Mouse (Mus musculus) G1E (cell line): ENCODE results near the gene Slc22a18. TPM values are rescaled to one million over a fixed set of nuclear protein-coding genes. Genes with fewer than 3 reads are reported as not detected.

Experiments
- ATAC-seq: 2 replicates; pipeline ENCODE4 v1.8.0; 2016; ENCODE audit warnings: mild to moderate bottlenecking; ENCODE audit not compliant: insufficient number of reproducible peaks, poor library complexity, low FRiP score, severe bottlenecking; ENCODE audit errors: extremely low read depth
- DNase-seq: peaks from one replicate; pipeline ENCODE4 v3.0.0; 2012; ENCODE audit warnings: low spot score
- H3K27me3 ChIP-seq: 2 replicates; pipeline ENCODE4 v1.6.1; 2012; ENCODE audit warnings: mild to moderate bottlenecking, low read length, inconsistent platforms; ENCODE audit not compliant: insufficient read depth
- H3K36me3 ChIP-seq: replicated peaks from 2 replicates; pipeline ENCODE3; 2012; ENCODE audit warnings: mild to moderate bottlenecking, inconsistent platforms
- H3K4me1 ChIP-seq: 2 replicates; pipeline ENCODE4 v1.6.1; 2012; ENCODE audit warnings: low read depth, low read length, inconsistent platforms, mixed read lengths; ENCODE audit not compliant: insufficient read depth
- H3K4me3 ChIP-seq: 2 replicates; pipeline ENCODE4 v1.5.1; 2012; ENCODE audit warnings: low read depth, mild to moderate bottlenecking, inconsistent platforms, low read length, moderate library complexity, mixed read lengths
- H3K9me3 ChIP-seq: replicated peaks from 2 replicates; pipeline ENCODE4 v1.6.1; 2012; ENCODE audit warnings: inconsistent platforms
- CTCF ChIP-seq: IDR thresholded peaks from 2 replicates; pipeline ENCODE4 v1.5.1; 2012; ENCODE audit warnings: low read depth, low read length, inconsistent platforms, mixed read lengths
- GATA1 ChIP-seq: IDR thresholded peaks from 2 replicates; pipeline ENCODE4 v1.6.1; 2012; ENCODE audit warnings: borderline replicate concordance, low read length, inconsistent platforms, mixed read lengths
- GATA2 ChIP-seq: IDR thresholded peaks from 2 replicates; pipeline ENCODE4 v1.6.1; 2012; ENCODE audit warnings: low read depth, low read length, inconsistent platforms, borderline replicate concordance
- POLR2AphosphoS5 ChIP-seq: IDR thresholded peaks from 2 replicates; pipeline ENCODE4 v1.6.1; 2012; ENCODE audit warnings: low read depth, low read length, inconsistent platforms; ENCODE audit not compliant: insufficient replicate concordance
- TAL1 ChIP-seq: conservative IDR thresholded peaks from 2 replicates; pipeline ENCODE4 v1.6.1; 2012; ENCODE audit warnings: low read depth, low read length, inconsistent platforms, mixed read lengths
- polyA plus RNA-seq: library from polyadenylated mRNA; stranded (reverse); fragments of >175 nt; gene quantifications from 2 replicates; pipeline ENCODE4 v1.2.3, GENCODE M21; 2012
- total RNA-seq, 2 experiments: library from RNA; stranded (forward) in 1 of 2; stranded (reverse) in 1 of 2; fragments of 200-1000 nt in 1 of 2; fragments of >200 nt in 1 of 2; fragmentation: Nextera tagmentation in 1 of 2; gene quantifications; 2 replicates each; pipeline ENCODE4 v1.2.3; 2014 to 2017

Slc22a18 gene
- total and polyA plus RNA-seq, 3 experiments = 2.9 to 3.9 (median 3.4) TPM

GRCm38 (mm10) chr7:143458963-143459331 is 14.6 kb upstream of the Slc22a18 start:
- Histone ChIP-seq H3K9me3 (peaks cover 42% of the 10 kb centered on the region), H3K4me1 (no peaks in the 10 kb centered on the region), H3K4me3 (no peak overlapping the region), H3K36me3 (no peaks in the 10 kb centered on the region), H3K27me3 (peaks cover 4% of the 10 kb centered on the region; the same call in 1 of the 2 replicates)
- ATAC-seq (no peak), DNase-seq (no peak)
- TF ChIP-seq GATA1 (no peak), CTCF (no peak), GATA2 (no peak), POLR2AphosphoS5 (no peak), TAL1 (no peak)

- ATAC-seq (no peak), DNase-seq (no peak)
- no peaks in the 10 kb centered on the region for H3K4me1 ChIP-seq
- TF ChIP-seq GATA2 (no peak), CTCF (no peak), TAL1 (no peak), POLR2AphosphoS5 (no peak), GATA1 (no peak)
- H3K27me3 ChIP-seq = peaks cover 4% of the 10 kb centered on the region; the same call in 1 of the 2 replicates
- H3K9me3 ChIP-seq = peaks cover 46% of the 10 kb centered on the region
- no peaks in the 10 kb centered on the region for H3K36me3 ChIP-seq
- H3K4me3 ChIP-seq = no peak overlapping the region; the same call in 1 of the 2 replicates
Observed at GRCm38 (mm10) chr7:143459332-143460211, 14.0 kb upstream of the Slc22a18 start.

DNA sequence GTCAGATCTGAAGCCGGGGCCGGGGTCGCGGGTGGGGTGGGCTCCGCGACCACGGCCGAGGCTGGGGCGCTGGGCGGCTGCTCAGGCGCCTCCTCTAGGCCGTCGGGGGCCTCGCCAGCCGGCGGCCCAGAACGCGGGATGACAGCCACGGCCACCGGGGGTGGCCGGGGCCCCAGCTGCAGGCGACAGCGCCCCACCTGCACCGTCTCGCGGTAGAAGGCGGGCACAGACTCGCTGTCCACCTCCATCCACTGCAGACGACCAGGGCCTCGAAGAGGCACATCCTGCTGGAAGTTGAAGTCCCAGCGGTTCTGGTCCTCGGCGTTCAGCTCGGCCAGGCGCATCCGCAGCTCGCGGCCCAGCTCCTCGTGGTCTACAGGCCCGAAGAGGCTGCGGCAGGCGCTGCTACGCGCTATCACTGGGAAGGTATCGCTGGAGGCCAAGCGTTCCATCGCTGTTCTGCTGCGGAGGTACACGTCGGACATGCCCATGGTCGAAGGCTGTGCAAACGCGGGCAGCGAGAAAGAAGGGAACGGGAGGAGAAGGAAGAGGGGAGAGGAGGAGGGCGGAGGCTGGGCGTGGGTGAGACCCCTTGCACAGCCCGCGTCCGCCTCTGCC is 13.2 kb upstream of the Slc22a18 start:
- Histone ChIP-seq H3K36me3 (no peaks in the 10 kb centered on the region), H3K9me3 (peaks cover 53% of the 10 kb centered on the region), H3K27me3 (peaks cover 7% of the 10 kb centered on the region; the same call in 1 of the 2 replicates), H3K4me1 (no peaks in the 10 kb centered on the region), H3K4me3 (peak overlapping the region; percentile 49; the same call in 1 of the 2 replicates)
- DNase-seq = no peak
- ATAC-seq = no peak
- no peak for TF ChIP-seq GATA2
- TF ChIP-seq CTCF = no peak
- TF ChIP-seq POLR2AphosphoS5 = no peak
- TF ChIP-seq GATA1 = no peak
- no peak for TF ChIP-seq TAL1

GRCm38 (mm10) chr7:143460874-143461273 is 12.7 kb upstream of the Slc22a18 start, which contains the start of gene Cdkn1c:
TSS of gene Cdkn1c (minus strand) at chr7:143461050.
- H3K27me3 ChIP-seq = peaks cover 9% of the 10 kb centered on the region; the same call in 1 of the 2 replicates
- H3K4me3 ChIP-seq = peak within 1 kb of the TSS; percentile 49; the same call in 1 of the 2 replicates
- DNase-seq (no peak), ATAC-seq (no peak)
- TF ChIP-seq TAL1 (no peak), GATA1 (no peak), GATA2 (no peak), POLR2AphosphoS5 (no peak), CTCF (no peak)
- no peaks in the 10 kb centered on the region for H3K4me1 ChIP-seq
- no peaks in the 10 kb centered on the region for H3K36me3 ChIP-seq
- H3K9me3 ChIP-seq = peaks cover 53% of the 10 kb centered on the region

DNA sequence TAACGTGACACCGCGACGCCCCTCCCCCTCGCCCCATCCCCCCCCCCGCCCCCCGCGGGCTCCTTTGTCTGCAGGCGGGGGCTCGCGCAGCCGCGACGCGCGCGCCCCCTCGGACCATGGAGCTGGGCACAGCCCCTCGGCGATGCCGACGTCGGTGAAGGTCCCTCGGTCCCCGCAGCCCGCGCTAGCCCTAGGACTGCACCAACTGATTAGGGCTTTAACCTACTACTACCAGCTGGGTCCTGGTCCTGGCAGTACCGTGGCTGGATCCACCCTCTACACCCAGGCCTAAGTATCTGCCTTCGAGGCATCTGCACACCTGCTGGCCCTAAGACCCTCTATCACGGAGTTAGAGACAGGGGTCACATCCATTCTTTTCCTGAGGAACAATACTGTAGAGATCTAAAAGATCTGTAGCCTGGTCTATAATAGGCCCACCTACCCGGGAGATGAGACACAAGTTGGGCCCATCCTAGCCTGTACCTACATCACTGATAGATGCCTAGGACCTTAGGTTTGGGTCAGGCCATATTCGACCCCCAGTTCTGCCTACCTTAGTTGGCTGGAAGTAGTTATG is 12.2 kb upstream of the Slc22a18 start:
- Histone ChIP-seq H3K27me3 (peaks cover 8% of the 10 kb centered on the region; the same call in 1 of the 2 replicates), H3K9me3 (peaks cover 53% of the 10 kb centered on the region), H3K4me3 (no peak overlapping the region), H3K4me1 (no peaks in the 10 kb centered on the region), H3K36me3 (no peaks in the 10 kb centered on the region)
- ATAC-seq = no peak
- TF ChIP-seq CTCF (no peak), POLR2AphosphoS5 (no peak), GATA1 (no peak), TAL1 (no peak), GATA2 (no peak)
- no peak for DNase-seq
